Mouse (Mus musculus): ENCODE measurements around the gene Zer1.

DNA sequence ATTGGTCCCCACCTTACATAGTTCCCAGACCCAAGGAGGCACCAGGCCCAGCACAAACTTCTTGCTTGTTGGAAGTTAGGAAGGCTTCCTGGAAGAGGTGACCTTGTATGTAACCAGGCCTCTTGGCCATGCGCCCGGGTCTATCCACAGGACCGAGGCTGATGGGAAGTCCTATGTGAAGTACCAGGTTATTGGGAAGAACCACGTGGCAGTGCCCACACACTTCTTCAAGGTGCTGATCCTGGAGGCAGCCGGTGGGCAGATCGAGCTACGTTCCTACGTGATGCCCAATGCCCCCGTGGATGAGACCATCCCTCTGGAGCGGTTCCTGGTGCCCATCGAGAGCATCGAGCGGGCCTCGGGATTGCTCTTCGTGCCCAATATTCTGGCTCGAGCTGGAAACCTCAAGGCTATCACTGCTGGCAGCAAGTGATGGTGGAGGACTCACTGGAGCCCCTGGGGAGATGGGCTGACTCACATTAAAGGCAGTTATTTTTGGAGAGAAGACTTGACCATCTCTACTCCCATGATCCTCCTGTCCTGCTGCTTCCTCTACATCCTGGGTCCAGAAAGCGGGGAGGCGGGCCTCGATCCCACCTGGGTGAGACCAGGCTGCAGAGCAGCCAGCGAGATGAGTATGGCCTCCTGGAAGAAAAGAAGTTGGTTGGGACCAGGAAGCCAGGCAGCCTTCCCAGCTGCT, 49.3 kb upstream of the Zer1 start:
- no peak for TF ChIP-seq MAZ (IDR thresholded peaks at IDR 0.05; ENCODE audit: low read depth, low read length)
- no peak for TF ChIP-seq CTCF (conservative IDR thresholded peaks at IDR 0.05 in 1 of 2, IDR thresholded peaks at IDR 0.05 in 1 of 2; ENCODE audit: low read depth in 2 of 2, low read length in 2 of 2)
- no peak for TF ChIP-seq HCFC1 (IDR thresholded peaks at IDR 0.05; ENCODE audit: low read depth, low read length)
- TF ChIP-seq POLR2A (IDR thresholded peaks at IDR 0.05; ENCODE audit: low read depth, low read length), result no peak
- no peak for TF ChIP-seq POLR2AphosphoS2 (IDR thresholded peaks at IDR 0.05; ENCODE audit: low read depth, low read length)
- TF ChIP-seq E2F4 (IDR thresholded peaks at IDR 0.05; ENCODE audit: insufficient replicate concordance, low read depth, low read length), result no peak
- TF ChIP-seq JUN (IDR thresholded peaks at IDR 0.05; ENCODE audit: insufficient read depth, low read depth, low read length), result no peak
- TF ChIP-seq KAT2A (IDR thresholded peaks at IDR 0.05; ENCODE audit: insufficient replicate concordance, low read length), result no peak
- no peak for TF ChIP-seq MXI1 (IDR thresholded peaks at IDR 0.05; ENCODE audit: low read depth, low read length)
- TF ChIP-seq ZMIZ1 (IDR thresholded peaks at IDR 0.05; ENCODE audit: low read depth, low read length), result no peak
- no peak for TF ChIP-seq RCOR1 (conservative IDR thresholded peaks at IDR 0.05; ENCODE audit: low read depth, low read length)
- TF ChIP-seq ZKSCAN1 (IDR thresholded peaks at IDR 0.05; ENCODE audit: borderline replicate concordance, low read depth, low read length), result no peak
- no peak for TF ChIP-seq TCF12 (IDR thresholded peaks at IDR 0.05; ENCODE audit: low read depth, low read length)

All from CH12.LX (cell line).